Mouse (Mus musculus): ENCODE data around the gene Rps6kl1. TPM values are rescaled to one million over a fixed set of nuclear protein-coding genes. Genes with fewer than 3 reads are reported as not detected.

The Rps6kl1 gene
- polyA plus RNA-seq, 1 experiment, result not detected

DNA sequence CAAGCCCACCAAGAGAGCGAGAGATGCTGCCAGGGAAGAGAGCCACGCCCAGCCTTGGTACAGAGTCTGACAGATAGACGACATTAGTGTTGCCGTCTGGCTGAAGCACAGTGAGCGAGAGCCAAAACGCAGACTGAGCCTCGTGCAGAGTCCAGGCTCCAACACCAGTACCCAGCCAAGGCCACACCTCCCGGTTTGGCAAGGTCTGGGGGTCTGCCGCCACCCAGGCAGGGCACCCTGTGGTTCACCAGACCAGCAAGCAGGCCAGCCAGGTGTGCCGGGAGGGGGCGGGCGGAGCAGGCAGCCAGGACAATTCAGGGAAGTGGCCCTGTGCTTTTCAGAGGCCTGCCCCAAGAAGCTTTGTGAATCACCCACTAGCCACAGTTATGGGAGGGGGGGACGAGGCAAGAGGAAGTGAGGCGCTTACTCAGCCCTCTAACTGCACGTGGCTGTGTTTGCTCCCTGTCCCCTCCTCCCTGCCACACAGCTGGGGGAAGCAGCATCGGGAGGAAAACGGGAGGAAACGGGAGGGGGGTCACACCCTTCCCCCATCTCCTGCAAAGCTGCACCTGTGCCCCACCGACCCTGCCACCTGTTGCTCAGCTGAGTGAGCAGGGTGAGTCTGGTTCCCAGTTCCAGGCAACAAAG is 41.5 kb upstream of the Rps6kl1 start:
- H3K27ac ChIP-seq (ENCODE audit: insufficient read depth, low read length), result peak overlapping the region; percentile 3; the same call in 1 of the 2 replicates
- H3K4me1 ChIP-seq (ENCODE audit: control insufficient read depth, insufficient read depth, low read length), result peaks cover 11% of the 10 kb centered on the region
- no peak overlapping the region for H3K4me3 ChIP-seq (ENCODE audit: insufficient read depth, low read length)

DNA sequence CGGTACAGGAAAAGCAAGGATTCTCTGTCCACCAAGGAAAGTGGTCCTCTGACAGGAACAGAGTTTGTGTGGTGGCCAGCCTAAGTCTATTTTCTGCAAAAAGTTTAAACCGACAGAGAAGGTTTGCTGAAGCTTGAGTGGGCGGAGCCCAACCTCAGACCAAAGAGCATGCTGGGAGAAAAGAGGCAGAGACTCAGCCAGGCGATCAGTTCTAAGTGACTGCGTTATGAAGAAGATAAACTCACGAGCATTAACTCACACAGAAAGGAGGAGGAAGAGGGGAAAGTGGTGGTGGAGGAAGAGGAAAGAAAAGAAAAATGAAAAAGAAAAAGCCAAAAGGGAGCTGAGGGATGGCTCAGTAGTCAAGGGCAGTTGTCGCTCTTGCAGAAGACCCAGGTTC is 39.2 kb upstream of the Rps6kl1 start:
- peaks cover 17% of the 10 kb centered on the region for H3K4me1 ChIP-seq (ENCODE audit: control insufficient read depth, insufficient read depth, low read length)
- no peak overlapping the region for H3K4me3 ChIP-seq (ENCODE audit: insufficient read depth, low read length)
- TF ChIP-seq CTCF (IDR thresholded peaks at IDR 0.05; ENCODE audit: borderline replicate concordance, insufficient read depth, low read length), result no peak
- TF ChIP-seq POLR2A (IDR thresholded peaks at IDR 0.05; ENCODE audit: low read depth, low read length), result no peak
- H3K27ac ChIP-seq (ENCODE audit: insufficient read depth, low read length), result no peak overlapping the region

More for the DNA sequence above, 41.5 kb upstream of the Rps6kl1 start:
- TF ChIP-seq POLR2A (IDR thresholded peaks at IDR 0.05; ENCODE audit: low read depth, low read length), result no peak
- TF ChIP-seq CTCF (IDR thresholded peaks at IDR 0.05; ENCODE audit: borderline replicate concordance, insufficient read depth, low read length), result no peak

DNA sequence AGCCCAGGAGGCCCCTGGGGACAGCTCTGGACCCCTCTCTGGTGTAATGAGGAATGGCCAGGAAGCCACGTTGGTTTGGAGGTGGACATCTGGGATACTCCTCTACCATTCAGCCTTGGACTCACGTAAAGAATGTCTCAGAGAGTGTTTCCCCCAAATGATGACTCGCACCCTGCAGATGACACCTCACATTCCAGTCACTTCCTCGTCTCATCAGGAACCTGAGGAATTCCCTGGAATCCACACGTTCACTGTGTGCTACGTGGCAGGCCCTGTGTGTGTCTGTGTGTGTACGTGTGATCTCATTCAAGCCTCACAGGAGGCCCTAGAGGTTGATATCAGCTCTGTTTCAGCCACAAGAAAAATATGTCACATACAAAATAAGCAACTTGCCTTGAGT is 35.3 kb upstream of the Rps6kl1 start:
- no peak overlapping the region for H3K4me3 ChIP-seq (ENCODE audit: insufficient read depth, low read length)
- no peak for TF ChIP-seq POLR2A (IDR thresholded peaks at IDR 0.05; ENCODE audit: low read depth, low read length)
- no peak for TF ChIP-seq CTCF (IDR thresholded peaks at IDR 0.05; ENCODE audit: borderline replicate concordance, insufficient read depth, low read length)
- H3K27ac ChIP-seq (ENCODE audit: insufficient read depth, low read length), result peak overlapping the region; percentile 44; the same call in 1 of the 2 replicates

DNA sequence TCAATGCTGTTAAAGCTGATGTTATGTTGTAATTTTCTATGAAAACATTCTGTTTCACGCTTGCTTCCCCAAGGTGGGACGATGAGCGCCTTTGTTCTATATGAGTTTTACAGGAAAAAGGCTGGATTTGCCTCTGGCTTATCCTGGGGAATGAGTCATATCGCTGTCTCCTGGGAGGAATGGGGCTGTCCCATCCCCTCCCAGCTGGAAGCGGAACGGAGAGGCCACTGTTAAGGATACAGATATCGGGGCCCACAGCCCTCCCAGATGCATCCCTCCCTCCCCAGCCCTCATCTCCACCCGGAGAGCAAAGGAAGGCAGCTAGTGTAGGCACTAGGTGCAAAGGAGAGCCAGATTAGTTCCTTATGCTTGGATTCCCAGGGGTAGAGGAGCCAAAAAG is 34.7 kb upstream of the Rps6kl1 start:
- H3K27ac ChIP-seq (ENCODE audit: insufficient read depth, low read length), result peak overlapping the region; percentile 44; the same call in 1 of the 2 replicates
- peaks cover 9% of the 10 kb centered on the region for H3K4me1 ChIP-seq (ENCODE audit: control insufficient read depth, insufficient read depth, low read length)
- no peak overlapping the region for H3K4me3 ChIP-seq (ENCODE audit: insufficient read depth, low read length)
- TF ChIP-seq CTCF (IDR thresholded peaks at IDR 0.05; ENCODE audit: borderline replicate concordance, insufficient read depth, low read length) (no peak), POLR2A (IDR thresholded peaks at IDR 0.05; ENCODE audit: low read depth, low read length) (no peak)

More for the DNA sequence above, 35.3 kb upstream of the Rps6kl1 start:
- H3K4me1 ChIP-seq (ENCODE audit: control insufficient read depth, insufficient read depth, low read length), result peaks cover 9% of the 10 kb centered on the region

DNA sequence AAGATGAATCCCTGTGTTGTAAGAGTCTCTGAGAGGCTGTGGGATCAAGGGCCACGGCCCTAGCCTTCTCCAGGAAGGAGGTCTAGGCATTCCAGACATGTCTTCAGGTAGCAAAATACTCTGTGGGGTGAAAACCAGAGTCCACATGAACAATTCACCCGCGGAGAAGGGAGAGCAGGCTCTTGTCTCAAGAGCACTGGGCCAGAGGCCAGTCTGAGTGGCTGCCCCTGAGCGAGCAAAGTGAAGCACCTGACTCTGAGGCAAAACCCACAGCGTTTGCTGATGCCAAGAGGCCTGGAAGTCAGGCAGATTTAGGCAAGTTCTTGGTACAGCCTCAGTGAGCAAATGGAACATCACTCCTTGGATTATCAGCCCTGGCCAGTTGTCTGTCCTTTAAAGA is 33.1 kb upstream of the Rps6kl1 start:
- Histone ChIP-seq H3K27ac (ENCODE audit: insufficient read depth, low read length) (no peak overlapping the region), H3K4me3 (ENCODE audit: insufficient read depth, low read length) (no peak overlapping the region), H3K4me1 (ENCODE audit: control insufficient read depth, insufficient read depth, low read length) (peaks cover 9% of the 10 kb centered on the region)
- TF ChIP-seq CTCF (IDR thresholded peaks at IDR 0.05; ENCODE audit: borderline replicate concordance, insufficient read depth, low read length) (no peak), POLR2A (IDR thresholded peaks at IDR 0.05; ENCODE audit: low read depth, low read length) (no peak)

DNA sequence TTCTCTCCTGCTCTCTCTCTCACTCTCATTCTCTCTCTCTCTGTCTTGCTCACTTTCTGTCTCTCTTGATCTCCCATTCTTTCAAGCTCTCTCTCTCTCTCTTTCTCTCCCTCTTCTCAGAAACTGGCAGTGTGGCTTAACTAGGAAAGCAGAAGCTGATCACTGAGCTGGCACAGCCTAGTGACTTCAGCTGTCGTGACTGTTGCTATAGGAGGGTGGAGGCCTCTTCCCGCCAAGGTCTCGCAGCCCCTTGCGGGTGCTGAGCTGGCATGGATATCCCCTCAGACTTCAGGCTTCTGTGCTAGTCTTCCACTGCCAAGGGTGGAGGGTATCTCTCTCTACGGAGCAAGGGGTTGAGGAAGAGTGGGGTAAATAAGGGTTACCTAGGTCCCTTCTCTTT is 31.8 kb upstream of the Rps6kl1 start:
- H3K27ac ChIP-seq (ENCODE audit: insufficient read depth, low read length), result no peak overlapping the region
- TF ChIP-seq POLR2A (IDR thresholded peaks at IDR 0.05; ENCODE audit: low read depth, low read length), result no peak
- TF ChIP-seq CTCF (IDR thresholded peaks at IDR 0.05; ENCODE audit: borderline replicate concordance, insufficient read depth, low read length), result no peak
- H3K4me3 ChIP-seq (ENCODE audit: insufficient read depth, low read length), result no peak overlapping the region
- H3K4me1 ChIP-seq (ENCODE audit: control insufficient read depth, insufficient read depth, low read length), result peaks cover 9% of the 10 kb centered on the region

DNA sequence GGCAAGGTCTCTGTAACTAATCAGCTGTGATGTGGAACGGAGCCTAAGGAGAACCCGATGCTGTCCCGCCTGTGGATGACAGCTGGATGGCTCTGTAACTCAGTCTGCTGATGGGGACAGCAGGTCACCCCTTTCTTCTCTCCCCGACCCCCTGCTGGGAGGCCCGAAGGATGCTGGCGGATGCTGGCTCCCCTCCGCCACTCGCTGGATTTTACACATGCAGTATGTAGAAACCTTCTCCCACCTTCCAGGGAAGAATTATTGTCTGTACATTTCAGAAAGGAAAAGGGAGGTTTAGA is 31.2 kb upstream of the Rps6kl1 start:
- Histone ChIP-seq H3K4me1 (ENCODE audit: control insufficient read depth, insufficient read depth, low read length) (peaks cover 9% of the 10 kb centered on the region), H3K27ac (ENCODE audit: insufficient read depth, low read length) (no peak overlapping the region), H3K4me3 (ENCODE audit: insufficient read depth, low read length) (no peak overlapping the region)
- TF ChIP-seq CTCF (IDR thresholded peaks at IDR 0.05; ENCODE audit: borderline replicate concordance, insufficient read depth, low read length) (no peak), POLR2A (IDR thresholded peaks at IDR 0.05; ENCODE audit: low read depth, low read length) (no peak)

DNA sequence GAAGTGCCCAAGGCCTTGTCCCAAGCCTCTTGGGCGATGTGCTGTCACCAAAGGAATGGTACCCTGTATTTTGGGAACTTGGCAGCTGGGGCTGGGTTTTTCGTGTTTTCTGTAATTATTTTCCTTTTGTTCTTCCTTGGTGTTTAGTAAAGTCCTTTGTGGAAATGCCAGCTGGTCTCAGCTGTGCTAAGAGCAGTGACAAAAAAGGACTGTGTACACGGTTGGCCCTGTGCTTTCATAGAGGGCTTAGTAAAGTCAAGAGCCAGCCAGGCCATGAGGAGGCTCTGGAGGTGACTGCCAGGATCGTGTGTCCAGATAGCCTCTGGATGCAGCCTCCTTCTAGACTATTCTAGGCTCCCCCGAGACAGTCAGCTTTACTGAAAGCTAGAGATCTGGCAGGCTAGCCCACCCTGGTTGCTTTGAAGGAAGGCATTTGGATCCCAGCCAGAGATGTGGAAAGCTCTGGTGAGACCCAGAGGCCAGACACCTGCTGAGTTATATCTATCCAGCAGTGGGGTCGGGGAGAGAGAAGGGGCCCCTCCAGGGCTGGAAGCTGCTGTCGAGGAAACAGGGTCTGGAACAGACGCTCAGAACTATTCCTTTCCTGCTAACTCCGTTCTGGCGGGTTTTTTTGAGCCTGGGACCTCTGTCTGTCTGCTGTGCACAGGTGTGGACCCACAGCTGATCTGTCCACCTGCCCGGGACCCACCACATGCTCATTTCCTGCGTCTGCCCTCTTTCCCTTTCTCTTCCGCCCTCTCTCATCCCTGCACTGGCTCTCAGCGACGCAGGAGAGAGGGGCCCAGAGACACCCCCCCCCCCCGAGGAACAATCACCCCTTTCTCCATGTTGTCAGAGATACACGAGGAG is 30.6 kb upstream of the Rps6kl1 start:
- H3K4me1 ChIP-seq (ENCODE audit: control insufficient read depth, insufficient read depth, low read length), result peaks cover 9% of the 10 kb centered on the region
- TF ChIP-seq CTCF (IDR thresholded peaks at IDR 0.05; ENCODE audit: borderline replicate concordance, insufficient read depth, low read length), result no peak
- no peak for TF ChIP-seq POLR2A (IDR thresholded peaks at IDR 0.05; ENCODE audit: low read depth, low read length)
- no peak overlapping the region for H3K4me3 ChIP-seq (ENCODE audit: insufficient read depth, low read length)
- H3K27ac ChIP-seq (ENCODE audit: insufficient read depth, low read length), result no peak overlapping the region

DNA sequence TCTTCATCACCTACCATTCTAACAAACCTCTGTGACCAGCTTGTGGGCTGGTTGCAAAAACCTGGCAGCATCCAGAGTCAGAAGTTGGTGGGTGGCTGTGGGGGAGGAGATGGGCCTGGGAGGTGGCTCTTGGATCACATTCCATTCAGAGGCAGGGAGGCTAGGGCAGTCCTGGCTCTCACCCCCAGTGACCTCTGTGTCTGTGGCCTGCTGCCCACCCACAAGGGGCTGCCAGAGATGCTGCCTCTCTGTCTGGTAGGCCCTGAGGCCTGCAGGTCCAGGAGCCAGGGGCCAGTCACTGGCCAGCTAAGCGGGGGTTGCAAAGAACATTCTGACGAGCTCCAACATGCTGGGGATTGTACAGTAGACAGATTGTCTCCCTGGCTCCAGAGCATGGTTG is 27.2 kb upstream of the Rps6kl1 start:
- H3K4me3 ChIP-seq (ENCODE audit: insufficient read depth, low read length), result no peak overlapping the region
- no peaks in the 10 kb centered on the region for H3K4me1 ChIP-seq (ENCODE audit: control insufficient read depth, insufficient read depth, low read length)
- no peak for TF ChIP-seq CTCF (IDR thresholded peaks at IDR 0.05; ENCODE audit: borderline replicate concordance, insufficient read depth, low read length)
- no peak for TF ChIP-seq POLR2A (IDR thresholded peaks at IDR 0.05; ENCODE audit: low read depth, low read length)
- H3K27ac ChIP-seq (ENCODE audit: insufficient read depth, low read length), result no peak overlapping the region

DNA sequence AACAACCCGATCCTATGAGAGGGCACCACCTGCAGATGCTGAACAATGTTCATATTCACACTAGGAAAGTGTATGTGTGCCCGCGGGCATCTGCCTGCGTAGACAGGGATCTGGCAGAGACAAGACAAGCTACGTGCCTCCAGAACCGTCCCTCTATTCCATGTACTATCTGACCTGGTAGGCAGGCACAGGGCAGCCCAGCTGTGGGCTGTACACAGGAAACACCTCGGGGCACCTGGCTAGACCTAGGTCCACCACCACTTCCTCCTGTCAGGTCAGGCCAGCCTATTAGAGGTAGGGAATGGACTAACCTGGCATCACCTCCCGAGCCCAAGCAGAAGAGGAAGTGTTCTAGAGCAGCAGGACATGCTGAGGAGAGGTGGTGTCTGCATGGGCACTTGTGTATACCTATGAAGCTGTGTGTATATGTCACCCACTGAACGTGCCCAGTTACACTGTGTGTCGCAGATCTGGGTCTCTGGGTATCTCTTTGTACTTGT is 26.7 kb upstream of the Rps6kl1 start, which contains the start of gene Pgf:
Gene Pgf, minus strand, starts transcription at position 51 of the 500 bp plus-strand sequence.
- Histone ChIP-seq H3K4me3 (ENCODE audit: insufficient read depth, low read length) (peak within 1 kb of the TSS; percentile 13), H3K27ac (ENCODE audit: insufficient read depth, low read length) (no peak within 1 kb of the TSS), H3K4me1 (ENCODE audit: control insufficient read depth, insufficient read depth, low read length) (no peaks in the 10 kb centered on the region)
- TF ChIP-seq POLR2A (IDR thresholded peaks at IDR 0.05; ENCODE audit: low read depth, low read length), result no peak
- no peak for TF ChIP-seq CTCF (IDR thresholded peaks at IDR 0.05; ENCODE audit: borderline replicate concordance, insufficient read depth, low read length)

Data from embryonic fibroblast, embryonic 13.5 days (primary cell).